Mouse (Mus musculus) stomach, embryonic 16.5 days (tissue): ENCODE data around the gene Hoxb2. TPM values are rescaled to one million over a fixed set of nuclear protein-coding genes. Genes with fewer than 3 reads are reported as not detected.

Source experiments
- ATAC-seq: fragments of 200-750 bp; cut with Nextera tagmentation; 2 replicates; pipeline ENCODE4 v1.8.0; 2017; ENCODE audit warnings: moderate number of reproducible peaks, moderate TSS enrichment; ENCODE audit not compliant: insufficient read depth, low FRiP score
- H3K27ac ChIP-seq: fragments of 300-500 bp; sonication (generic); 2 replicates; pipeline ENCODE4 v1.5.1; 2014; ENCODE audit warnings: low read length
- H3K27me3 ChIP-seq: fragments of 300-500 bp; sonication (generic); 2 replicates; pipeline ENCODE4 v1.6.1; 2014; ENCODE audit warnings: low read length, control low read depth, mixed read lengths; ENCODE audit not compliant: control insufficient read depth, insufficient read depth
- H3K36me3 ChIP-seq: fragments of 300-500 bp; sonication (generic); 2 replicates; pipeline ENCODE4 v1.6.1; 2014; ENCODE audit warnings: low read length; ENCODE audit not compliant: control insufficient read depth, insufficient read depth
- H3K4me1 ChIP-seq: fragments of 300-500 bp; sonication (generic); 2 replicates; pipeline ENCODE4 v1.6.1; 2014; ENCODE audit warnings: low read length, control low read depth, mixed read lengths; ENCODE audit not compliant: control insufficient read depth, insufficient read depth
- H3K4me2 ChIP-seq: fragments of 300-500 bp; sonication (generic); 2 replicates; pipeline ENCODE4 v1.6.1; 2014; ENCODE audit warnings: low read depth, low read length, mixed read lengths
- H3K4me3 ChIP-seq: fragments of 300-500 bp; sonication (generic); replicated peaks from 2 replicates; pipeline ENCODE4 v1.5.1; 2014; ENCODE audit warnings: mild to moderate bottlenecking, low read length
- H3K9ac ChIP-seq: fragments of 300-500 bp; sonication (generic); 2 replicates; pipeline ENCODE4 v1.6.1; 2014; ENCODE audit warnings: low read length
- H3K9me3 ChIP-seq: fragments of 300-500 bp; sonication (generic); replicated peaks from 2 replicates; pipeline ENCODE4 v1.6.1; 2016; ENCODE audit warnings: low read length, control low read depth; ENCODE audit not compliant: control insufficient read depth
- WGBS: fragments of 180-500 bp; shearing (Covaris S2); extraction: QIAGEN DNeasy Blood & Tissue Kit; methylation state at CpG from one replicate; pipeline ENCODE4 v1.1.7; 2014; 5-methylcytosine and 5-hydroxymethylcytosine counted together
- microRNA counts: library from miRNA; unstranded; fragments of <30 nt; microRNA quantifications from one replicate; lab custom pipeline; 2016
- microRNA-seq: library from miRNA; unstranded; fragments of <30 nt; microRNA quantifications from one replicate; pipeline ENCODE4, GENCODE M21; 2016
- polyA plus RNA-seq: library from polyadenylated mRNA; unstranded; fragments of >200 nt; fragmentation: Nextera tagmentation; extraction: Ambion mirVana; gene quantifications from 2 replicates; pipeline ENCODE4 v1.2.1, GENCODE M21; 2015

The Hoxb2 gene
- polyA plus RNA-seq, 1 experiment from 2014 or later, result 11.5 TPM

DNA sequence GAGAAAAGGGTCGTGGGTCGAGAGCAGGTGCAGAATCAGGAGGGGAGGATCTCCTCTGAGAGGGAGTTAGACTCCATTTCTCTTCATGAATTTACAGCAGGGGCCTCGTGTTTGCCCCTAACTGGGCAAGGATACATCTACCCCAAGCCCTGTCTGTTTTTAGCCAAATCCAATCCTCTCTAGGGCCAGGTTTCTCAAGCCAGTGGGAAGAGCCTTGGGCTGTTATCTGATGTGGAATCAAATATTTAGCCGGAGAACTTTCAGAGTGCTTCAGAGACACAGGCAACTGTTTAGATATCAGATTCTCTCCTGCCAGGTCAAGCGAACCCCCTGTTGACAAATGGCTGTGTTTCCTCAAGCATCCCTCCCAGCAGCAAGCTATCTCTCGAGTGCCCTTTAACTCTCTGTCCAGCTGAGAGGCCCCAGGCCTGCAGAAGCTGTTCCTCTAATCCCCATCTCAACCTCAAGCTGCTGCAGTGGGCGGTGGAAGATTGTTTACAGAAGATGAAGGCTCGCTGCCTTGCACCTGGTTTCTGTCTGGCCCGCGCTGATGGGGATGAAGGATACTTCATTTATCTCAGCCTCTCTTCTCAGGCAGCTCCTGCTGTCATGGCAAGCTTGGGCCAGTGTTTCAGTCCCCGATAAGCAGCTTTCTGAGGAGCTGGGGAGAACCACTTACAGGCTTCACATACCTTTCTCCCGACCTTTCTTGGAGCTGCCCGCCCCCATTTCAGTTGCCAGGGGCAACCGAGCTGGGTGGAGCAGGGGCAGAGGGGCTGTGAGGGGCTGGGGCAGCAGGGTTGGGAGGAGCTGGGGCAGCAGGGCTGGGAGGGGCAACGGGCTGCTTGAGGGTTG lies 46.7 kb downstream of the Hoxb2 start:
- Histone ChIP-seq H3K4me1 (peaks cover 14% of the 10 kb centered on the region; the same call in 1 of the 2 replicates), H3K27ac (peak overlapping the region; percentile 23; the same call in 1 of the 2 replicates), H3K9ac (0 out of 2 replicates have a peak overlapping the region, but pooled peaks have one; percentile 16), H3K9me3 (no peaks in the 10 kb centered on the region), H3K36me3 (no peaks in the 10 kb centered on the region), H3K4me3 (no peak overlapping the region), H3K4me2 (no peak overlapping the region), H3K27me3 (no peaks in the 10 kb centered on the region)
- WGBS, result 7% methylated on average over 15 of the region's 15 CpGs
- peak; percentile 83 for ATAC-seq

DNA sequence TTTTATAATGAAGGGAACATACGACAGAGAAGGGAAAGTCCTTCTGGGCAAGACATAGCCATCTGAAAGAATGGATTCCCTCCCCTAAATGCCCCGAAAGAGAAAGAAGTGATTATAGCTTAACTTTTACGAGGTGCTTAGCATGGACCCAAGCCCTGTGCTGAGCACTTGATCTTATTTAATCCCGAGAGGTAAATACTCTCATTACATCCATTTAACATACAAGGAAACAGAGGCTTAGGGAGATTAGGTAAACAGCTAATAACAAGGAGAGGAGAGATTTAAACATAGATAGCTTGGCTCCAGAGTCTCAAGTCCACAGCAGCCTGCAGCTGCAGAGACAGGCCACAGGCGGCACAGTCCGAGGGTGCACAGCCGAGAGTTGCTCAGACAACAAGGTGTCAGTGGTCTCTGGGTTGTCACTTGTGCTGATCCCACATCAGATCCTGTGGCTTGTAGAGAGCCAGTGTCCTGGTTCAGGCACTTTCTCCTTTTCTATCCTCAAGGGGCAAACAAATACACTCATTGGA lies 47.5 kb downstream of the Hoxb2 start:
- Histone ChIP-seq H3K27me3 (no peaks in the 10 kb centered on the region), H3K4me1 (peaks cover 14% of the 10 kb centered on the region; the same call in 1 of the 2 replicates), H3K9ac (no peak overlapping the region), H3K27ac (no peak overlapping the region), H3K9me3 (no peaks in the 10 kb centered on the region), H3K4me3 (no peak overlapping the region), H3K4me2 (no peak overlapping the region), H3K36me3 (no peaks in the 10 kb centered on the region)
- ATAC-seq, result peak; percentile 38; the same call in 1 of the 2 replicates
- WGBS, result 21% methylated on average over 7 of the region's 7 CpGs

DNA sequence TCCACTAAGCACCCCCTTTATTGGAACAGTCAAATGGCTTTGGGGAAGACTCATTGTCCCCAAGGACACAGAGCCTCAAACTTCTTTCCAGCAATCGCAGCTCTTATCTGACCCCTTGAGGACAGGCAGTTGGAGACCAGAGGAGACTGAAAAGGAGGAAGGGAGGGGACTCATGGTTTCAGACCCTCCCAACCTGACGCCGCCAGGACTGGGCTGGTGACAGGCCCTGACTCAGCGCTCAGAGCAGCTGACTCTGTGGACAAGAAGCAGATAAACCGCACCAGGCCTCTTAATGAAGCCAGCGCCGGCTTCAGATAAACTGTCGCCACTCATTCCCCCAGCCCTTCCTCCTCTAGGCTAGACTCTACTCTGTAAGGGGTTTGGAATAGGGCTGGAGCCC lies 49.6 kb downstream of the Hoxb2 start:
- peak; percentile 25; the same call in 1 of the 2 replicates for ATAC-seq
- 21% methylated on average over 8 of the region's 8 CpGs for WGBS
- no peaks in the 10 kb centered on the region for H3K27me3 ChIP-seq
- no peak overlapping the region for H3K27ac ChIP-seq
- no peak overlapping the region for H3K4me3 ChIP-seq
- no peak overlapping the region for H3K9ac ChIP-seq
- no peaks in the 10 kb centered on the region for H3K36me3 ChIP-seq
- peaks cover 21% of the 10 kb centered on the region; the same call in 1 of the 2 replicates for H3K4me1 ChIP-seq
- H3K4me2 ChIP-seq, result no peak overlapping the region
- no peaks in the 10 kb centered on the region for H3K9me3 ChIP-seq

MicroRNA genes within 50 kb of the gene (microRNA counts, 519-probe panel; counts per million panel counts)
- 3,695 counts per million, percentile 86 among the panel's probes with 10 or more counts for microRNA mmu-miR-10a (lab: Ali Mortazavi, UCI)

Small RNA genes lying within 50 kb of the gene (microRNA-seq; reads per million reads assigned to microRNA genes)
- 36,877 reads per million, percentile 99 among the genes with 10 or more reads in this experiment for gene Mir10a

Other genes with a start within 250 kb of the Hoxb2 start
- gene Calcoco2, start 238.6 kb upstream of the Hoxb2 start, polyA plus RNA-seq, result 0.25 TPM in 1 of 2 replicates, not detected in the other
- gene Ttll6, start 216.7 kb upstream of the Hoxb2 start, polyA plus RNA-seq, result 0.21 and 0.58 TPM in 2 replicates
- not detected in 2 replicates for gene Hoxb13, start 156.2 kb upstream of the Hoxb2 start, polyA plus RNA-seq
- 0.14 and 0.16 TPM in 2 replicates for gene Hoxb9, start 79.1 kb upstream of the Hoxb2 start, polyA plus RNA-seq
- gene Hoxb8, start 68.6 kb upstream of the Hoxb2 start, polyA plus RNA-seq, result 0.44 and 1.5 TPM in 2 replicates
- 6.3 and 8.3 TPM in 2 replicates for gene Hoxb7, start 63.9 kb upstream of the Hoxb2 start, polyA plus RNA-seq
- gene Hoxb6, start 58.0 kb upstream of the Hoxb2 start, polyA plus RNA-seq, result 5.6 and 8.3 TPM in 2 replicates
- gene Hoxb5, start 47.2 kb upstream of the Hoxb2 start, polyA plus RNA-seq, result 13.8 TPM in 2 replicates
- 2.2 and 2.7 TPM in 2 replicates for gene Hoxb4, start 32.3 kb upstream of the Hoxb2 start, polyA plus RNA-seq
- 0.99 and 1.5 TPM in 2 replicates for gene Hoxb3, start 27.2 kb upstream of the Hoxb2 start, polyA plus RNA-seq
- 0.24 TPM in 1 of 2 replicates, not detected in the other for gene Hoxb1, start 15.2 kb downstream of the Hoxb2 start, polyA plus RNA-seq
- 1.1 and 1.4 TPM in 2 replicates for gene Skap1, start 114.1 kb downstream of the Hoxb2 start, polyA plus RNA-seq